Mouse (Mus musculus) bone marrow macrophage, adult 2 months (primary cell): ENCODE data around the gene Bnip2. TPM values are rescaled to one million over a fixed set of nuclear protein-coding genes. Genes with fewer than 3 reads are reported as not detected.

Experiments
- H3K27ac ChIP-seq: 2 replicates; pipeline ENCODE4 v1.5.1; 2012; ENCODE audit warnings: low read depth, low read length; ENCODE audit not compliant: insufficient read depth
- H3K4me1 ChIP-seq: 2 replicates; pipeline ENCODE4 v1.6.1; 2012; ENCODE audit warnings: low read length; ENCODE audit not compliant: control insufficient read depth, insufficient read depth
- H3K4me3 ChIP-seq: 2 replicates; pipeline ENCODE4 v1.5.1; 2012; ENCODE audit warnings: mild to moderate bottlenecking, low read length, moderate library complexity; ENCODE audit not compliant: insufficient read depth
- CTCF ChIP-seq: IDR thresholded peaks from 2 replicates; pipeline ENCODE4 v1.5.1; 2012; ENCODE audit warnings: low read depth, mild to moderate bottlenecking, low read length, moderate library complexity
- POLR2A ChIP-seq: IDR thresholded peaks from 2 replicates; pipeline ENCODE4 v1.6.1; 2012; ENCODE audit warnings: mild to moderate bottlenecking, low read depth, low read length, borderline replicate concordance
- polyA plus RNA-seq: library from polyadenylated mRNA; stranded (reverse); fragments of >200 nt; gene quantifications from 2 replicates; pipeline ENCODE4 v1.2.4, GENCODE M21; 2012; ENCODE audit not compliant: missing spikeins, insufficient read depth, insufficient read length

Bnip2 gene
- polyA plus RNA-seq = 194 and 196 TPM in 2 replicates

DNA sequence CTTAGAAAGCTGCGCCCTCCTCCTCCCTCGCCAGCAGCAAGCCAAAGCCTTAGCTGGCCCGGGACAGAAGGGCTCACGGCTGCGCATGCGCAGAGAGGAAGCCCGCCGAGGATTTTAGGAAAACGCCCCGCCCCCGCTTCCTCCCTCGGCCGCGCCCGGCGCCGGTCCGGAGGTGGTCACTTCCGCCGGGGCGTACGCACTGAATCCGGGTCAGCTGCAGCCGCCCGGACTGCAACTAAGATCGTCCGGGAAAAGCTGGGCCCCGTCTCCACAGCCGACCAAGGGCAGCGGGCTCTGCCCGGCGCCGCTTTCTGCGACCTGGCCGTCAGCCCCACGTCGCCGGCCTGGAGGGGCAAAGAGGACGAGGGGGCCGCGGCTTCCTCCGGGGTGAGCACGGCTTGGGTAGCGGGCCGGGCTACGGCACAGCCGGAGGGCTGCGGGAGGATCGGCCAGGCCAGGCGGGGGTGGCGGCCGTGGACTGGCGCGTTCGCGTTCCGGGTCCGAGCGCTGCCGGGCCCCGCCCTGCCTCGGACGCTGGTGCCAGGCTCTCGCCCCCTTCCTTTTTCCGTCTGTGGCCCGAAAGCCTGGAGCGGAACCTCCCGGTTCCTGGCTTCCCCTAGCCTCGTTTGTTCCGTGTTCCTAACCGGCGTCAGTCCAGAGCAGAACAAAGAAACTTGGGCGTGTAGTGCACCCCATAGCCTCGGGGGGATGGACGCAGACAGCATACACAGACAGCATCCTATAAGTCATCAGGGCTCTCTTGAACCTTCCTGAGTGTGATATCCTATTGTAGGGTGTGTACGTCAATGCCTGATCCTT lies at the start of gene Bnip2:
TSS of gene Bnip2 (plus strand) at position 164 of the 819 bp plus-strand sequence.
- Histone ChIP-seq H3K27ac (peak within 1 kb of the TSS; percentile 98), H3K4me1 (peaks cover 28% of the 10 kb centered on the region), H3K4me3 (peak within 1 kb of the TSS; percentile 79)
- TF ChIP-seq POLR2A (no peak), CTCF (no peak)

DNA sequence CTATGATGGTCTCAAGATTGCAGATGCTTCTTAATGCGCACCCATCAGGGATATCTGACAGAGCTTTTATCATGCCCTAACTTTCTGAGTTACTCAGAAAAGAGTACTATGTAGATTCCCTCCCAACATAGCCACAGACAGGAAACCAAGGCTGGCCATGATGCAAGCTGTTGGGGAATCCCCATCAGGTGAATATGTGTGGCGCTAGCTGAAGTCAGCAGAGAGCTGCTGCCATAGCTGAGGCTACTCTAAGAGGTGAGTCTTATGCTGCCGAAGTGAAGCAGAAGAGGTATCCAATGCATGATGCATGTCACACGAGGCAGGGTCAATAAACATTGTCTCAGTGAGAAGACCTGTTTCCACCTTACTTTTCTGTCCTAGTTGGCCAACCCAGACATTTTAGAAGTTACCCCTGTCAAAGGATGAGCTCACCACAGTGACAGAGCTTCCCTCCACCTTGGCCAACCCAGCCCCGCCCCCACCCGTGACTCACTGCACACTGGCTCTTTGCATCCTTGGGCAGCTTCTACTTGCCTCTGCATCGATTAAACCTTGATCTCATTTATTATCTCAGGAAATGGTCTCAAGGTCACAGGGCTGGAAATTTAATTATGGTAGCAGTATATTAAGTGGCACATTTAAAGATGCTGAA lies 48.3 kb upstream of the Bnip2 start:
- TF ChIP-seq CTCF (no peak), POLR2A (no peak)
- no peak overlapping the region for H3K27ac ChIP-seq
- H3K4me1 ChIP-seq = no peaks in the 10 kb centered on the region
- no peak overlapping the region for H3K4me3 ChIP-seq

DNA sequence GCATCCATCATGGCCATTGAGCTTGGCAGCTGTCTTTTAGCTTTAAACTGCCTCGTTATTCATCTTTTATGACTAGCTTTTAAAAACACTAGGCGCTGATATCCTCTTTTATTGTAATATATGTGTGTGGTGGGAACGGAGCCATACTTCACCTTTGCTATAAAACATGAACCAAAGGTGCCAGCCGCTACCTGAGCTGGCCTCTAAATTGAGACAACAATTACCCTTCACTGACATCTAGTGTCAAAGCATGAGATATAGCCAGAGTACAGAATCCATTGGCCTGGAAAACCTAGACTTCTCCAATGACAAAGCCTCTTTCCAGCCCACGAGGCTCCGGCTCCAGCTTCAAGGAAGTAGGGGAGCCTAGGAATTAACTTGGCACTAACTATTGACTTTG lies 47.7 kb upstream of the Bnip2 start:
- H3K4me1 ChIP-seq = no peaks in the 10 kb centered on the region
- H3K4me3 ChIP-seq = no peak overlapping the region
- no peak overlapping the region for H3K27ac ChIP-seq
- TF ChIP-seq CTCF (no peak), POLR2A (no peak)

DNA sequence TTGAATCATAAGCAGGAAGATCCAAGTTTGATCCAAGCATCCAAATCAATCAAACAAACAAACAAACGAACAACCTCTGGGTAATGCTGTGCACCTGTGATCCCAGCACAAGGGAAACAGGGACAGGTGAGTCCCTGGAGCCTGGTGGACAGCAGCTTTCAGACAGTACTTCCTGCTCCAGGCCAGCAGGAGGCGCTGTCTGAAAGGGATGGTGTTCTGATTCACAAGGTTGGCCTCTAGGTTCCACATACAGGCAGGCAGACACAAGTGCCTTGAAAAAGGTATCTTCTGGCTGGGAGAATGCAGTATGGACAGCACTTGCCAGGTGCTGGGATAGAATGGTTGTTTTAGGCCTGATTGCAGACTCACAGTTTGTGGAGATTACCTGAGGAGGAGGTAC lies 40.3 kb upstream of the Bnip2 start:
- TF ChIP-seq CTCF (peak; percentile 95), POLR2A (no peak)
- no peak overlapping the region for H3K4me3 ChIP-seq
- H3K4me1 ChIP-seq = no peaks in the 10 kb centered on the region
- H3K27ac ChIP-seq = no peak overlapping the region

DNA sequence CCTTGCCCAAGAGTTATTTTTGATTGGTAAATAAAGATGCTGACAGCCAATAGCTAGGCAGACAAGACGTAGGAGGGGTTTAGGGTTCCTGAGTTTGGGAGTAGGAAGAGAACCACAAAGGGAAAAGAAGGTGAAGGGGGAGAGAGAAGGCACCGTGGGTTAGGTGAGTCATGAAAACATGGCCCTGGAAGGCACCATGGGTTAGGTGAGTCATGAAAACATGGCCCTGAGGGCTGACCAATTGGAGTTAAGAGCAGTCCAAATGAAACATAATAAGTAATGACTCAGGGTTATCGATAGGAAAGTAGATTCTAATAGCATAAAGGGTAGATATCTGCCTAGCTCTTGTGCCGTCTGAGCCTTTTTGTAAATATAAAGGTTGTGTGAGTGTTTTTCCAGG lies 39.6 kb upstream of the Bnip2 start:
- H3K27ac ChIP-seq = no peak overlapping the region
- TF ChIP-seq POLR2A (no peak), CTCF (no peak)
- no peak overlapping the region for H3K4me3 ChIP-seq
- no peaks in the 10 kb centered on the region for H3K4me1 ChIP-seq

DNA sequence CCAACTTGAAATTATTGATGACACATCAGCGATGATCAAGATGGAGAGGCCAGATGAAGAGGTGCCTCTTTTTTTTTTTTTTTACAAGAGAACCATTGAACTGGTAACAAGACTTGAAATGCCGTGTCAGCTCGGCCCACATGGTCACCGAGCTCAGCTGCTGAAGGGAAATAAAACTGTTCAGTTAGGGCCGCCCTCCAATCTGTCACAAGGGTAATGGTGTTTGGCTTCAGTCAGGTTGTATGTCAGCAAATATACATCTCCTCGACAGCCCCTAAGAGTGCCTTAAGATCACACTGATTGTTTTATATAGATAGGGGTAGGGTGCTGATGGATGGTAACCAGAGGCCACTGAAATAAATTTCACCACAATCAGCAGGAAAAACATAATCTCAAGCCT lies 28.3 kb upstream of the Bnip2 start:
- no peak overlapping the region for H3K27ac ChIP-seq

DNA sequence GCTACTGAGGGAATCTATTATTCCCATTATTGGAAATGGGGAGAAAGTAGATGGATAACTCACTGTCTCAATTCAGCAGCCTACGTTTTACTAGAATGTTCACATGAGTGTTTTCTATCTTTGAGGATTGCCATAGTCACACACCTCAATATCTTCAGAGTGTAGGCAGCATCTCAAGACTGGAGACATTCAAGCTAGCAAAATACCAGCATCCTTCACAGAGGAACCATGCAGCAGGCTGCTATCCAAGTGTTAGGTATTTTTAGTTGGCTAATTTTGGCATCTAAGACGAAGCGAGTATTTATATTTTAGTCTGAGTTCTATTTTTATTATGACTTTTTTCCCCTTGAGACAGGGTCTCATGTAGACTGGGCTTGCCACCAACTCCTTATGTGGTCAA lies 24.9 kb upstream of the Bnip2 start:
- H3K4me3 ChIP-seq = no peak overlapping the region
- H3K27ac ChIP-seq = no peak overlapping the region
- TF ChIP-seq POLR2A = no peak
- no peak for TF ChIP-seq CTCF
- no peaks in the 10 kb centered on the region for H3K4me1 ChIP-seq

More for the DNA sequence above, 28.3 kb upstream of the Bnip2 start:
- Histone ChIP-seq H3K4me3 (no peak overlapping the region), H3K4me1 (no peaks in the 10 kb centered on the region)
- TF ChIP-seq CTCF = no peak
- no peak for TF ChIP-seq POLR2A

DNA sequence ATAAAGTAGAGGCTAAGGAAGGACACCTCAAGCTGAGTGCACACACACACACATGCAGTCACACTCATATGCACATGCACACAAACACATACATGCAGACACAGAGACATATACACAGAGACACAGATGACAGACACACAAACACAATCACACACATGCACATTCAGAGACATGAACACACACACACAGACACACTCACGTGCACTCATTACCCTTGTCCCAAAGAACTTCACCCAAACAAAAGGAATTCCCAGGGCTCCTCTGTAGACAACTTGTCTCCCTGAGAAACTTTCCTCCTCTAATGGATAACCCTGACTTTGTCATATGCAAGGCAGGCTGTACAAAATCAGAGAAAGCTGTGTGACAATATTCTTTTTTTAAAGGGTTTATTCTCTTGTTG lies 3.7 kb upstream of the Bnip2 start:
- Histone ChIP-seq H3K27ac (no peak overlapping the region), H3K4me3 (no peak overlapping the region), H3K4me1 (peaks cover 2% of the 10 kb centered on the region; the same call in 1 of the 2 replicates)
- TF ChIP-seq POLR2A (no peak), CTCF (no peak)

DNA sequence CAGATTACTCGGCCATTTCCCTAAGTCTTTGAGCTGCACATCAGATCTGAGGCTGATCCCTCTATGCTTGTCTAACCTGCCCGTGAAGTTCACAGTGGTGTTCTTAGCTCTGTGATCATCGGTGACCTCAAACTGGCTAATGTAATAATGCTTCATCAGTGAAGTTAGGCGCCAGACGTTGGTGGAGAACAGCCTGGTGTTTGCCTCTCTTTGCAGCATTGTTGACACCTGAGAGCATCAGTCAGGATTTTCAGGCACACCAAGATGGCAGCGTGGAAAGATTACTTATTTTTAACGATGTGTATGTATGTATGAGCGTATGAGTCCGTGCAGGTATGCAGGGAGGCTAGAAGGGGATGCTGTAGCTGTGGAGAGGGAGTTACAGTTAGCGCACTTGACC lies 3.2 kb upstream of the Bnip2 start:
- peaks cover 6% of the 10 kb centered on the region for H3K4me1 ChIP-seq

DNA sequence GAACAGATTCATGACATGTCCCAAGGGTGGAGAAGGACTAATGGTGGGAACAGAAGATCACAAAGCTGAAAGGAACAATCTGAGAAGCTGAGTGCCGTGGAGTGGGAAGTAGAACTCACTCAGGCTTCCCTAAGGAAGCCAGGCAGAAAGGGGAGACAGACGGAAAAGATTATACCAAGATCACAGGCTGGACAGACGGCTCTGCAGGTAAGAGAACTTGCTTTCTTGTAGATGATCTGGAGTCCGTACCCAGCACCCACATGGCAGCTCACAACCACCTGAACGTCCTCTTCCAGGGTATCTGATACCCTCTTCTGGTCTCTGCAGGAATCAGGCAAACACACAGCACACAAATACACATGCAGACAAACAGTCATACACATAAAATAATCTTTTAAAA lies 2.7 kb upstream of the Bnip2 start:
- no peak for TF ChIP-seq CTCF
- TF ChIP-seq POLR2A = no peak
- Histone ChIP-seq H3K4me1 (peaks cover 10% of the 10 kb centered on the region), H3K4me3 (no peak overlapping the region), H3K27ac (no peak overlapping the region)

More for the DNA sequence above, 3.2 kb upstream of the Bnip2 start:
- TF ChIP-seq CTCF (no peak), POLR2A (no peak)
- Histone ChIP-seq H3K27ac (no peak overlapping the region), H3K4me3 (no peak overlapping the region)

DNA sequence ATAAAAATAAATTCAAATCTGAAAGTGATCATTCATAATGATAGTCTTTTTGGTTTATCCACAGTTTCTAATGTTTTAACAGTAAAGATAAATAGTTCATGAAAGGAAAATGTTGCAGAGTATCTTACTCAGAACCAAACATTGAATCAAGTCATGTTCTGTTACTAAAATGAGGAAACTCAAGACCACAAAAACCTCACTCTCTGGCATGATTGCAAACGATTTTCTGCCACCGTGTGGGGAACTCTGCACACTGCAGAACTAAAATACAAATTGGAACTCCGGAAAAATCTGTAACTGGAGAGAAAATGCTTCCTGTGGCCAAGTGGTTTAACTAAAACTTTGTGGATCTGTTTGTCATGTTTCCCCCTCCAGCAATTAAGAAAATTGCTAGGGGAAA lies 1.7 kb upstream of the Bnip2 start:
- Histone ChIP-seq H3K27ac (no peak overlapping the region), H3K4me3 (no peak overlapping the region), H3K4me1 (peaks cover 19% of the 10 kb centered on the region)
- TF ChIP-seq POLR2A = no peak
- TF ChIP-seq CTCF = no peak
